Mouse (Mus musculus) layer of hippocampus, adult 9-11 months (tissue): ENCODE data around the gene Rsph1.
"Not testable (repeated sequence)": the region's sequence is repeated elsewhere in the genome, so short reads cannot be mapped to it uniquely, and the experiment has no call there.

Experiments
- DNase-seq: peaks from one replicate; pipeline ENCODE4 v3.0.0; 2022

Gene Rsph1

GRCm38 (mm10) chr17:31275181-31275580 is 2.0 kb downstream of the Rsph1 start:
- DNase-seq = no peak

- DNase-seq = no peak
Observed at GRCm38 (mm10) chr17:31273631-31274030, 3.6 kb downstream of the Rsph1 start.

GRCm38 (mm10) chr17:31272416-31273165 is 4.6 kb downstream of the Rsph1 start:
- no peak for DNase-seq

- DNase-seq = no peak
Observed at GRCm38 (mm10) chr17:31271136-31271851, 5.9 kb downstream of the Rsph1 start.

GRCm38 (mm10) chr17:31270736-31271135 is 6.4 kb downstream of the Rsph1 start:
- not testable (repeated sequence) for DNase-seq

GRCm38 (mm10) chr17:31270246-31270645 is 6.9 kb downstream of the Rsph1 start:
- no peak for DNase-seq

GRCm38 (mm10) chr17:31269761-31270160 is 7.4 kb downstream of the Rsph1 start:
- DNase-seq = no peak

- no peak for DNase-seq
Observed at GRCm38 (mm10) chr17:31268016-31268415, 9.2 kb downstream of the Rsph1 start.

GRCm38 (mm10) chr17:31267603-31268002 is 9.6 kb downstream of the Rsph1 start:
- no peak for DNase-seq

GRCm38 (mm10) chr17:31267138-31267537 is 10.0 kb downstream of the Rsph1 start:
- DNase-seq = no peak

- no peak for DNase-seq
Observed at GRCm38 (mm10) chr17:31266321-31266950, 10.7 kb downstream of the Rsph1 start.

- DNase-seq = no peak
Observed at GRCm38 (mm10) chr17:31265831-31266230, 11.4 kb downstream of the Rsph1 start.

GRCm38 (mm10) chr17:31265171-31265572 is 12.0 kb downstream of the Rsph1 start:
- no peak for DNase-seq

GRCm38 (mm10) chr17:31264372-31264771 is 12.8 kb downstream of the Rsph1 start:
- no peak for DNase-seq

GRCm38 (mm10) chr17:31263770-31264169 is 13.4 kb downstream of the Rsph1 start:
- no peak for DNase-seq

GRCm38 (mm10) chr17:31262715-31263114 is 14.5 kb downstream of the Rsph1 start:
- DNase-seq = no peak

GRCm38 (mm10) chr17:31261352-31261751 is 15.8 kb downstream of the Rsph1 start:
- DNase-seq = no peak

- DNase-seq = no peak
Observed at GRCm38 (mm10) chr17:31260430-31260829, 16.8 kb downstream of the Rsph1 start.

- no peak for DNase-seq
Observed at GRCm38 (mm10) chr17:31259825-31260224, 17.4 kb downstream of the Rsph1 start.

- DNase-seq = no peak
Observed at GRCm38 (mm10) chr17:31259145-31259544, 18.0 kb downstream of the Rsph1 start.

GRCm38 (mm10) chr17:31258310-31258865 is 18.8 kb downstream of the Rsph1 start:
- no peak for DNase-seq

- no peak for DNase-seq
Observed at GRCm38 (mm10) chr17:31257898-31258297, 19.3 kb downstream of the Rsph1 start.

GRCm38 (mm10) chr17:31257149-31257548 is 20.0 kb downstream of the Rsph1 start:
- DNase-seq = no peak
